Mouse (Mus musculus) myocyte (in vitro differentiated cells): Measurements from ENCODE around the gene Snrnp27.

ENCODE experiments used
- E2F4 ChIP-seq: IDR thresholded peaks from one replicate; pipeline ENCODE4 v1.6.1; 2011; ENCODE audit warnings: mild to moderate bottlenecking, control low read depth, moderate library complexity; ENCODE audit not compliant: insufficient read depth
- MAX ChIP-seq: IDR thresholded peaks from one replicate; pipeline ENCODE4 v1.6.1; 2011; ENCODE audit warnings: low read depth, mild to moderate bottlenecking, control low read depth
- MYOD1 ChIP-seq, 3 experiments: IDR thresholded peaks; one replicate each; pipeline ENCODE4 v1.6.1; 2011; ENCODE audit warnings: control low read depth in 2 of 3, low read depth in 2 of 3, mild to moderate bottlenecking in 2 of 3, moderate library complexity in 1 of 3; ENCODE audit not compliant: insufficient read length in 2 of 3, control insufficient read depth in 1 of 3
- MYOG ChIP-seq, 3 experiments: IDR thresholded peaks; one replicate each; pipeline ENCODE4 v1.6.1; 2011; ENCODE audit warnings: control low read depth in 2 of 3, low read depth in 2 of 3, mild to moderate bottlenecking in 2 of 3; ENCODE audit not compliant: insufficient read length in 2 of 3, control insufficient read depth in 1 of 3, insufficient read depth in 1 of 3
- POLR2A ChIP-seq: IDR thresholded peaks from one replicate; pipeline ENCODE4 v1.6.1; 2011; ENCODE audit warnings: low read depth, mild to moderate bottlenecking, control low read depth, moderate library complexity; ENCODE audit not compliant: insufficient read length
- POLR2AphosphoS2 ChIP-seq: IDR thresholded peaks from one replicate; pipeline ENCODE4 v1.6.1; 2011; ENCODE audit warnings: low read depth, control low read depth; ENCODE audit not compliant: insufficient read length
- REST ChIP-seq: IDR thresholded peaks from one replicate; pipeline ENCODE4 v1.6.1; 2011; ENCODE audit warnings: mild to moderate bottlenecking, control low read depth, moderate library complexity; ENCODE audit not compliant: insufficient read depth, insufficient read length
- SRF ChIP-seq: IDR thresholded peaks from one replicate; pipeline ENCODE4 v1.6.1; 2011; ENCODE audit warnings: low read depth; ENCODE audit not compliant: control insufficient read depth, insufficient read length
- TCF12 ChIP-seq: IDR thresholded peaks from one replicate; pipeline ENCODE4 v1.6.1; 2011; ENCODE audit warnings: mild to moderate bottlenecking, control low read depth; ENCODE audit not compliant: poor library complexity, insufficient read depth, severe bottlenecking
- USF1 ChIP-seq: IDR thresholded peaks from one replicate; pipeline ENCODE4 v1.6.1; 2011; ENCODE audit warnings: low read depth, mild to moderate bottlenecking, control low read depth, moderate library complexity

GRCm38 (mm10) chr6:86645551-86645950, 38.8 kb downstream of the Snrnp27 start:
- TF ChIP-seq TCF12 (no peak), MYOD1 (IDR thresholded peaks at IDR 0.05; ENCODE audit: control insufficient read depth in 1 of 3, insufficient read length in 2 of 3, low read depth in 2 of 3) (no peak), MAX (no peak), POLR2A (no peak), USF1 (no peak), SRF (no peak), REST (no peak), MYOG (IDR thresholded peaks at IDR 0.05; ENCODE audit: control insufficient read depth in 1 of 3, insufficient read depth in 1 of 3, insufficient read length in 2 of 3, low read depth in 2 of 3) (no peak), POLR2AphosphoS2 (no peak), E2F4 (no peak)
